Mouse (Mus musculus): ENCODE measurements around the gene Hist1h1d.

DNA sequence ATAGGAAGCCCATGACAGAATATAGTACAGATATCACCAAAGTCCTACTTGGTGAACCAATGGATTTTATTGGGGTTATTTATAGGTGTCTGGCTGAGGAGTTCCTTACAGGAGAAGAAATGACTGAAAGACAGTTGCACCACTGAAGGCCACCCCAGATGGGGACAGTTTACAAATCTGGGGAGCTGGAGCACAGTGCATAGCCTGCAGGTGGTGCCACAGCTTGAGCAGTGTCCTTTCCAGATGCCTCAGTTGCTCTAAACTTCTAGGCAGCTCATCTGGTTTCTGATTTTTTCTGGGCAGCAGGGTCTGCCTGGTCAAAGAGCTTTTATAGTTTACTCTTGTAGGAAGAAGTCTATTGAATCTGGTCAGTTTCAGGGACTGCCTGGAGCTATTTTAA, 56.8 kb downstream of the Hist1h1d start:
- TF ChIP-seq POLR2A (IDR thresholded peaks at IDR 0.05; ENCODE audit: borderline replicate concordance, extremely low read depth, low read depth, low read length), result no peak
- no peak for TF ChIP-seq CTCF (IDR thresholded peaks at IDR 0.05; ENCODE audit: insufficient read depth, low read length)

All from lung, adult 2 months (tissue).